Mouse (Mus musculus): ENCODE measurements around the gene Pbx3. TPM values are rescaled to one million over a fixed set of nuclear protein-coding genes. Genes with fewer than 3 reads are reported as not detected.

Gene Pbx3
- polyA plus RNA-seq, 1 experiment from 2014 or later: 91.8 TPM

DNA sequence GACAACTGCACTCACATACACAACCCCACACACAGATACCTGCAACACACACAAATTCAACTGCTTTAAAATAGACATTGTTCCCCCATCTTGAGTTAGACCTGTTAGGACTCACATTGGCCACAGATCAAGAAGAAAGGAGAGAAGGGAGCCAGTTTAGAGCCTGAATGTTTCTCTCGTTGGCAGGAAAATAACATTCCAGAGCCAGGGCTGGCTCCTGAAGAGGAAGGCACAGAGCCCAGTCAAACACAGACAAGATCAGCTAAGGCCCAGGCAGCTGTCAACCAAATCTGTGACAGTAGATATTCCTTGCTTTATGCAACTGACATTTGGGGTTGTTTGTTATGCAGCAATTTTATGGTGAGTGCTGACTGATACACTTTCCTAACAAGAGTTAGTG, 245.1 kb downstream of the Pbx3 start:
- no peak overlapping the region for H3K9ac ChIP-seq (ENCODE audit: low read depth, low read length)
- WGBS: 74% methylated on average over 1 of the region's 1 CpGs
- no peaks in the 10 kb centered on the region for H3K36me3 ChIP-seq (ENCODE audit: control insufficient read depth, insufficient read depth, low read length)
- H3K9me3 ChIP-seq (ENCODE audit: control insufficient read depth, low read length): peaks cover 3% of the 10 kb centered on the region; the same call in 1 of the 2 replicates
- H3K4me2 ChIP-seq (ENCODE audit: low read length): no peak overlapping the region
- ATAC-seq: no peak
- no peak overlapping the region for H3K4me3 ChIP-seq (ENCODE audit: low read length)
- peaks cover 5% of the 10 kb centered on the region for H3K4me1 ChIP-seq (ENCODE audit: control insufficient read depth, insufficient read depth, low read depth, low read length)
- H3K27me3 ChIP-seq (replicated peaks; ENCODE audit: control insufficient read depth, insufficient read depth, low read length): no peaks in the 10 kb centered on the region
- H3K27ac ChIP-seq (ENCODE audit: low read depth, low read length): no peak overlapping the region

DNA sequence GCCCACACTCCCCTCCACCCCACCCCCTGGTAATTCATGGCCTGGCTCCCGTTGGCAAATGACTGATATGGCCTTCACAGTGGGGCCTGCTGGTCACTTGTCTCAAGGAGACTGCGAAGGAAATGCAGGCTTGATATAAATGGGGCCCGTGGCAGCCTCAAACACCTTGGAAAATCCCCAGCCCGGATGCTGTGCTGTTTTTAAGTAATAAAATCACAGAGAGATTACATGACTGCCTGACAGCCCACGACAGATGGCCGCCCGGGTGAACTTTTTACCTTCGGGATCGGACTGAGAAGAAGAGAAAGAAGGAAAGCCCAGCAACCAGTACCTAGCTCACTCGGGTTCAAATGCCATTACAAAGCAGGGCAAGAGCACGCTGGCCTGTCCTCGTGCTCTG, 249.0 kb downstream of the Pbx3 start:
- Histone ChIP-seq H3K27me3 (replicated peaks; ENCODE audit: control insufficient read depth, insufficient read depth, low read length) (no peaks in the 10 kb centered on the region), H3K4me3 (ENCODE audit: low read length) (no peak overlapping the region), H3K4me1 (ENCODE audit: control insufficient read depth, insufficient read depth, low read depth, low read length) (no peaks in the 10 kb centered on the region), H3K36me3 (ENCODE audit: control insufficient read depth, insufficient read depth, low read length) (no peaks in the 10 kb centered on the region), H3K4me2 (ENCODE audit: low read length) (no peak overlapping the region), H3K9me3 (ENCODE audit: control insufficient read depth, low read length) (peaks cover 3% of the 10 kb centered on the region; the same call in 1 of the 2 replicates), H3K9ac (ENCODE audit: low read depth, low read length) (no peak overlapping the region), H3K27ac (ENCODE audit: low read depth, low read length) (no peak overlapping the region)
- ATAC-seq: no peak
- WGBS: 70% methylated on average over 12 of the region's 12 CpGs

Other genes starting within 250 kb of the Pbx3 start
- 85.5 and 94.3 TPM in 2 replicates for gene Mapkap1, start 33.6 kb upstream of the Pbx3 start, polyA plus RNA-seq (2015; fragmentation: Nextera tagmentation; extraction: Ambion mirVana)